Mouse (Mus musculus): ENCODE data around the gene Gm49396.

The Gm49396 gene

GRCm38 (mm10) chr7:30552102-30553020 lies 10.8 kb upstream of the Gm49396 start, which contains the start of the genes Hspb6 and Proser3:
TSS of gene Hspb6 (plus strand) at chr7:30552178.
TSS of gene Proser3 (minus strand) at chr7:30552299.
- DNase-seq (ENCODE audit: low spot score): peak; percentile 98

GRCm38 (mm10) chr7:30553021-30553589 lies 10.0 kb upstream of the Gm49396 start:
- DNase-seq (ENCODE audit: low spot score): no peak

- DNase-seq (ENCODE audit: low spot score): no peak
Measured at GRCm38 (mm10) chr7:30553810-30554584, 9.1 kb upstream of the Gm49396 start.

- DNase-seq (ENCODE audit: low spot score): no peak
Measured at GRCm38 (mm10) chr7:30556894-30557536, 6.1 kb upstream of the Gm49396 start.

GRCm38 (mm10) chr7:30557901-30558514 lies 5.1 kb upstream of the Gm49396 start:
- DNase-seq (ENCODE audit: low spot score): no peak

GRCm38 (mm10) chr7:30558656-30559442 lies 4.3 kb upstream of the Gm49396 start:
- DNase-seq (ENCODE audit: low spot score): no peak

GRCm38 (mm10) chr7:30559443-30559954 lies 3.6 kb upstream of the Gm49396 start, which contains the start of gene Lin37:
TSS of gene Lin37 (minus strand) at chr7:30559838.
- peak; percentile 96 for DNase-seq (ENCODE audit: low spot score)

- DNase-seq (ENCODE audit: low spot score): no peak
Measured at GRCm38 (mm10) chr7:30560296-30560695, 2.8 kb upstream of the Gm49396 start.

- peak; percentile 62 for DNase-seq (ENCODE audit: low spot score)
Measured at GRCm38 (mm10) chr7:30562526-30563116, 523 bp upstream of the Gm49396 start.

GRCm38 (mm10) chr7:30563906-30564280 lies 749 bp downstream of the Gm49396 start:
- no peak for DNase-seq (ENCODE audit: low spot score)

- no peak for DNase-seq (ENCODE audit: low spot score)
Measured at GRCm38 (mm10) chr7:30564970-30565571, 1.9 kb downstream of the Gm49396 start, which contains the start of gene Igflr1. TSS of gene Igflr1 (plus strand) at chr7:30565427.

GRCm38 (mm10) chr7:30566033-30566432 lies 2.9 kb downstream of the Gm49396 start:
- DNase-seq (ENCODE audit: low spot score): no peak

- DNase-seq (ENCODE audit: low spot score): no peak
Measured at GRCm38 (mm10) chr7:30567555-30567954, 4.4 kb downstream of the Gm49396 start.

GRCm38 (mm10) chr7:30572389-30572788 lies 9.2 kb downstream of the Gm49396 start:
- DNase-seq (ENCODE audit: low spot score): no peak

GRCm38 (mm10) chr7:30572969-30573368 lies 9.8 kb downstream of the Gm49396 start:
- no peak for DNase-seq (ENCODE audit: low spot score)

GRCm38 (mm10) chr7:30579950-30580349 lies 16.8 kb downstream of the Gm49396 start:
- no peak for DNase-seq (ENCODE audit: low spot score)

- DNase-seq (ENCODE audit: low spot score): no peak
Measured at GRCm38 (mm10) chr7:30581547-30581946, 18.4 kb downstream of the Gm49396 start.

GRCm38 (mm10) chr7:30584339-30584738 lies 21.2 kb downstream of the Gm49396 start:
- no peak for DNase-seq (ENCODE audit: low spot score)

GRCm38 (mm10) chr7:30585170-30585569 lies 22.0 kb downstream of the Gm49396 start:
- DNase-seq (ENCODE audit: low spot score): no peak
